Mouse (Mus musculus) small intestine, adult 2 months (tissue): ENCODE data around the gene Plac9b. TPM values are rescaled to one million over a fixed set of nuclear protein-coding genes. Genes with fewer than 3 reads are reported as not detected.
"Not testable (repeated sequence)": the region's sequence is repeated elsewhere in the genome, so short reads cannot be mapped to it uniquely, and the experiment has no call there.

Source experiments
- H3K27ac ChIP-seq: fragments of 200-500 bp; 2 replicates; pipeline ENCODE4 v1.5.1; 2012; ENCODE audit warnings: low read depth, low read length, control low read depth, inconsistent platforms; ENCODE audit not compliant: insufficient read depth
- H3K27me3 ChIP-seq: fragments of 200-500 bp; 2 replicates; pipeline ENCODE4 v1.6.1; 2012; ENCODE audit warnings: mild to moderate bottlenecking, moderate library complexity, low read length, inconsistent platforms; ENCODE audit not compliant: control insufficient read depth, insufficient read depth
- H3K36me3 ChIP-seq: fragments of 200-500 bp; 2 replicates; pipeline ENCODE4 v1.6.1; 2012; ENCODE audit warnings: mild to moderate bottlenecking, low read length, control low read depth, inconsistent platforms; ENCODE audit not compliant: control insufficient read depth, insufficient read depth
- H3K4me1 ChIP-seq: fragments of 200-500 bp; 2 replicates; pipeline ENCODE4 v1.6.1; 2012; ENCODE audit warnings: low read length, inconsistent platforms, mixed read lengths; ENCODE audit not compliant: control insufficient read depth, insufficient read depth, insufficient read length
- H3K4me3 ChIP-seq: fragments of 200-500 bp; 2 replicates; pipeline ENCODE4 v1.5.1; 2012; ENCODE audit warnings: low read depth, mild to moderate bottlenecking, control low read depth, inconsistent platforms, low read length, moderate library complexity
- WGBS: fragments of 180-500 bp; shearing (Covaris S2); methylation state at CpG from one replicate; pipeline ENCODE4 v1.1.7; 2018; 5-methylcytosine and 5-hydroxymethylcytosine counted together
- polyA plus RNA-seq: library from polyadenylated mRNA; depleted of rRNA; stranded (reverse); fragments of >200 nt; gene quantifications from 2 replicates; pipeline ENCODE4 v1.2.3, GENCODE M21; 2012; rRNA removed

The Plac9b gene
- polyA plus RNA-seq, 1 experiment: 5.4 TPM

DNA sequence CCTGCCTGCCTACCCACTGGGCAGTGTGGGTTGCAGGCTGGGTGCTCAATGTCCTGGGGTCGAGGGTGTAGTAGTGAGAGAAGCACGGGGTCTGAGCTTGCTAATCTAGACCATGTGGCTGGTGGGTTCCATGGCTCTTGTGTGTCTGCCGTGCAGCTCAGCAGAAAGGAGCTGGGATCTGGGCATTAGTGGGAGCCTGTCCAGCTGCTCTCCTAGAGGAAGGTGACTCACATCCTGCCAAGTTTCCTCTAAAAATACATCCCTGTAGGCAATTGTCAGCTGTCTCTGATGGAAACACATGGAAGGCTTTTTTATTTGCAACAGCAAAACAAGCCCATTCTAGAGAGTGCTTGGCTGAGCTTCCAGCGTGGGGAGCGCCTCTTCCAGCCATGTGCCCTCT is 19.9 kb downstream of the Plac9b start:
- H3K27ac ChIP-seq, H3K36me3 ChIP-seq, H3K4me3 ChIP-seq, H3K4me1 ChIP-seq, H3K27me3 ChIP-seq: not testable (repeated sequence)
- WGBS: no CpG with 5 or more reads among the region's 5 CpGs

DNA sequence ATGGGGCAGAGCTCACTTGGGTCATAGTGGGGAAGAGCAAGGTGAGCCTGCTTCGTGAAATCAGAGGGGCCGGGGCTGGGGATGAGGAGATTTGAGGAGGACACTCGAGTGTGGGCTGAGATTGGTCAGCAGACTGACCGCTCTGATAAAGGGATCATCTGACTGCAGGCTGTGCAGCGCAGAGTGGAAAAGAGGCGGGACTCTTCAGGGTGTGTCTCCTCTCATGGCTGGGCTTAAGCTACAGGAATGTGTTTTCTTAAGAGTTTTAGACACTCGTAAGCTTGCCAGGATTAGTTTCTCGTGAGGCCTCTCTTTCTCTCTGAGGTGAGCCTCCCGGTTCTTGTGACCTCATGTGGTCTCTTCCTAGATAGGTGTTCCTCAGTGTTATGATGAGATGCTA is 21.1 kb downstream of the Plac9b start:
- H3K4me1 ChIP-seq, H3K36me3 ChIP-seq: not testable (repeated sequence)
- no CpG with 5 or more reads among the region's 9 CpGs for WGBS

DNA sequence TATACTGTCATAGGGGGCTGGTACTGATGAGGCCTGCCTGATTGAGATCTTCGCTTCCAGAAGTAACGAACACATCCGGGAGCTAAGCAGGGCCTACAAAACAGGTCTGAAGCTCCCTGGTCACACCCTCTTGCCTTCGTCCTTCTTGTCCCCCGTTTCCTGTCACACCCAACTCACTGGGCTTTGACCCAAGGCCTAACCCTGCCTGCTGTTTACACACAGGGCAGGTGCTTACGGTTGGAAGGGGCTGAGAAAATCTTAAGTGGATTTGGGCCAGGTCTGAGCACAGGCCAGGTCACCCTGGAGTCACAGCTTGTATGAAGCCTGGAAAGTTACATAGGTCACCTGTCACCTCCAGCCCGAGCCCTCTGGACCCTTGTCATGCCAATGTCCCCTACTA is 26.2 kb downstream of the Plac9b start:
- not testable (repeated sequence) for H3K36me3 ChIP-seq, H3K27ac ChIP-seq, H3K27me3 ChIP-seq, H3K4me3 ChIP-seq, H3K4me1 ChIP-seq
- no CpG with 5 or more reads among the region's 7 CpGs for whole genome bisulfite sequencing

More for the DNA sequence above, 21.1 kb downstream of the Plac9b start:
- not testable (repeated sequence) for H3K27me3 ChIP-seq, H3K27ac ChIP-seq, H3K4me3 ChIP-seq

DNA sequence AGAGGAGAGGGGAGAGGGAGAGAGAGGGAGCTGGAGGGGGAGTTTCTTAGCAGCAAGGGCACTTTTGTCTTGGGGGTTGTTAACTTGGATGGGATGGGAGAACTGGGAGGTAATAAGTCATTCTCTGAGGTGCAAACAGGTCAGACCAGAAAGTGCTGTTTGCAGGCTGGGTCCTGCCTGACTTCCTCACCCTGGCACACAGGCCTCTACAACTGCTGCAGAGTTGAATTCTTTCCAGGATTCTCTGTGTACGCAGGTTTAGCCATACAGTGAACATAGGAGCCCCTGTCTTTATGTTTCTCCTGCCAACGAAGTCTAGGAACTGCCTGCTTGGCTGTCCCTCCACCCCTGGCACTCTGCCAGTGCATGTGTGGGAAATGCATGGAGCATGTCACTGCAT is 35.2 kb downstream of the Plac9b start:
- H3K4me1 ChIP-seq, H3K27me3 ChIP-seq, H3K4me3 ChIP-seq, H3K27ac ChIP-seq, H3K36me3 ChIP-seq: not testable (repeated sequence)
- WGBS: no CpG with 5 or more reads among the region's 2 CpGs

DNA sequence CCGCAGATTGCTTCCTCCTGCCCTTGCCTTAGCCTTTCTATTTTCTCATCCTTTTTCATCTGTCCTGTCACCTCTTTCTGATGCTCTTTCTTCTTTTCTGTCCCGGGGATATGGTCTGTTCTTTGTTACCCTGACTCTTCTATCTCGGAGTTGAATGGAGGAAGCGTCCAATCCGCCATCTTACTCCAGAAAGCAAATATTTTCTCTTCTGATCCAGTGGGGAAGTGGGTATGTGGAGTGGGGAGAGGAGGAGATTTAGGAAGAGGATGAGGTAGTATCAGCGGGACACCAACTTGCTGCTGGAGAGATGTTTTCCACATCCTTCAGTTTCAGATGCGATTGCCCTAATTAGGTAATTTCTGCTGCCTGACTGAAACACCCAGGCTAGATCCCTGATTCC is 63.2 kb downstream of the Plac9b start:
- H3K27ac ChIP-seq, H3K4me3 ChIP-seq, H3K36me3 ChIP-seq, H3K4me1 ChIP-seq, H3K27me3 ChIP-seq: not testable (repeated sequence)
- no CpG with 5 or more reads among the region's 7 CpGs for WGBS

DNA sequence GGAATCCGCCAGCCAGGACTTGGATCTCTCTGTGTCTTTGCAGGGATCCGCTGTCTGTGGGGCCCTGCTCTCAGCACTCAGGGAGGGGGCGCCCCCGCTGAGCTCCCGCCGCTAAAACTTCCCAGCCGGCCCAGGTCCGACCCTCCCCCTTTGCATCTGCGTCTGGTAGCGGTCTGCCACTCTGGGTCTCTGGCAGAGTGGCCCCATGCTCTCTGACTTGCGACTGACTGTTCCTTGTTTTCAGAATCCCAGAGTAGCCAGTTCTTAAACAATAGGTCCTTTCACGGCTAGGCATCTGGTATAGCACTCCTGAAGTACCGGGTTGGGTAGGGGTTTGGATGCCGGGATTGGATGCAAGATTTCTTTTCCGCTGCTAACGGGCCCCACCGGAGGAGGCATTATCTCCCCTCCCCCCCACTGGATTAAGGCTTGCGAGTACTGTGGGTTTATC is 63.7 kb downstream of the Plac9b start:
- not testable (repeated sequence) for H3K27ac ChIP-seq, H3K27me3 ChIP-seq, H3K4me3 ChIP-seq, H3K36me3 ChIP-seq, H3K4me1 ChIP-seq
- no CpG with 5 or more reads among the region's 18 CpGs for whole genome bisulfite sequencing

DNA sequence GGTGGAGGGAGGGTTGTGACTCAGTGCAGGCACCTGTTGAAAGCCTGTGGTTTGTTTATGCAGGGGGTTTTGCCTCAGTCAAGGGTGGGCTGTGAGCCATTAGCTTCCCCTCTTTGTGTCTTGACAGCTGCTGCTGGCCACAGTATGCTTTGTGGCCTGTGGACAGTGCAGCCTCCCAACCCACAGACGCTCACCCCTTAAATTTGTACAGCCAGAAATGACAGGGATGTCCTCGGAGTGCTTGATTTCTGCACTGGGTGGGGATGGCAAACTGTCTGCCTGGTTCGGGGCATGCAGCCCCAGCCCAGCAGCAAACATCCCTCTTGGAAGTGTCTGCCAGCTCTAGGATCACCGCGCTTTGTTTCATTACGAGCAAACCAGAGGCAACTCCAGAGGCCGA is 64.1 kb downstream of the Plac9b start, which contains the start of gene Duxbl2:
Gene Duxbl2, plus strand, starts transcription at position 200 of the 400 bp plus-strand sequence.
- no CpG with 5 or more reads among the region's 7 CpGs for WGBS
- H3K27me3 ChIP-seq, H3K27ac ChIP-seq, H3K4me1 ChIP-seq, H3K4me3 ChIP-seq, H3K36me3 ChIP-seq: not testable (repeated sequence)

Other genes starting within 250 kb of the Plac9b start
- not detected in 2 replicates for gene Cphx1, start 244.2 kb downstream of the Plac9b start, polyA plus RNA-seq
- gene Duxbl1, start 203.9 kb downstream of the Plac9b start, polyA plus RNA-seq: 0.06 and 0.13 TPM in 2 replicates
- 51.0 and 166 TPM in 2 replicates for gene Gm9780, start 139.8 kb downstream of the Plac9b start, polyA plus RNA-seq
- 15.8 and 17.2 TPM in 2 replicates for gene Tmem254c, start 115.1 kb downstream of the Plac9b start, polyA plus RNA-seq
- not detected in 2 replicates for gene Cphx2, start 101.0 kb downstream of the Plac9b start, polyA plus RNA-seq
- gene Cphx3, start 100.2 kb downstream of the Plac9b start, polyA plus RNA-seq: not detected in 2 replicates
- 0.08 TPM in 1 of 2 replicates, not detected in the other for gene Duxbl2, start 64.1 kb downstream of the Plac9b start, polyA plus RNA-seq
- 12.7 and 17.2 TPM in 2 replicates for gene Tmem254b, start 24.6 kb upstream of the Plac9b start, polyA plus RNA-seq
- gene Duxbl3, start 75.5 kb upstream of the Plac9b start, polyA plus RNA-seq: 0.19 TPM in 1 of 2 replicates, not detected in the other